Mouse (Mus musculus): ENCODE measurements around the gene Adgre5. TPM values are rescaled to one million over a fixed set of nuclear protein-coding genes. Genes with fewer than 3 reads are reported as not detected.

Gene Adgre5
- polyA plus RNA-seq, 1 experiment from 2014 or later, result 13.4 TPM

- 45% methylated on average over 3 of the region's 3 CpGs for WGBS
- no peaks in the 10 kb centered on the region for H3K36me3 ChIP-seq
- no peak overlapping the region for H3K4me3 ChIP-seq
- H3K27ac ChIP-seq (replicated peaks), result no peak overlapping the region
- ATAC-seq (ENCODE audit: low FRiP score, low read depth), result no peak
- H3K9ac ChIP-seq, result no peak overlapping the region
- no peaks in the 10 kb centered on the region; the same call in 1 of the 2 replicates for H3K27me3 ChIP-seq
- peaks cover 11% of the 10 kb centered on the region for H3K4me1 ChIP-seq (replicated peaks)
- no peaks in the 10 kb centered on the region for H3K9me3 ChIP-seq
- H3K4me2 ChIP-seq, result no peak overlapping the region
These were observed 7.6 kb upstream of the Adgre5 start for GRCm38 (mm10) chr8:83748708-83749107.

GRCm38 (mm10) chr8:83747661-83748346, 6.7 kb upstream of the Adgre5 start:
- no peaks in the 10 kb centered on the region for H3K36me3 ChIP-seq
- peak overlapping the region; percentile 38 for H3K4me3 ChIP-seq
- H3K4me1 ChIP-seq (replicated peaks), result peaks cover 11% of the 10 kb centered on the region
- WGBS, result 2% methylated on average over 26 of the region's 28 CpGs
- peak overlapping the region; percentile 82 for H3K4me2 ChIP-seq
- no peak overlapping the region for H3K27ac ChIP-seq (replicated peaks)
- ATAC-seq (ENCODE audit: low FRiP score, low read depth), result peak; percentile 85
- H3K9ac ChIP-seq, result peak overlapping the region; percentile 57
- no peaks in the 10 kb centered on the region for H3K9me3 ChIP-seq
- no peaks in the 10 kb centered on the region; the same call in 1 of the 2 replicates for H3K27me3 ChIP-seq

GRCm38 (mm10) chr8:83744070-83744469, 2.9 kb upstream of the Adgre5 start:
- 86% methylated on average over 4 of the region's 4 CpGs for WGBS
- no peaks in the 10 kb centered on the region for H3K9me3 ChIP-seq
- no peak for ATAC-seq (ENCODE audit: low FRiP score, low read depth)
- H3K27ac ChIP-seq (replicated peaks), result no peak overlapping the region
- H3K4me3 ChIP-seq, result no peak overlapping the region
- H3K36me3 ChIP-seq, result no peaks in the 10 kb centered on the region
- no peak overlapping the region for H3K9ac ChIP-seq
- H3K4me1 ChIP-seq (replicated peaks), result peaks cover 17% of the 10 kb centered on the region
- H3K4me2 ChIP-seq, result no peak overlapping the region
- H3K27me3 ChIP-seq, result peaks cover 32% of the 10 kb centered on the region

DNA sequence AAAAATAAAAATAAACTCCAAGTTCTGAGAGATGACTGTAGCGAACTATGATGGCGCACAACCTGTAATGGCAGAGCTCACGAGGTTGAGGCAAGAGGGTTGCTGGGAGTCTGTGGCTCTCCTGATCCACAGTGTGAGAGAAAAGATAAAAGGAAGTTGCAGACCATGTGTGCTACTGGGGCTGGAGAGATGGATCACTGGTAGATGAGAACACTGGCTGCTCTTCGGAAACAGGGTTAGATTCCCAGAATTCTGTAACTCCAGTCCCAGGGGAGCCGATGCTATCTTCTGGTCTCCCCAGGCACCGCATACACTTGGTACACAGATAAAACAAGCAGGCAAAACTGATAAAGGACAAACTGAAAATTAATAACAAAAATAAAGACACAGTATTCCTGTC, 1.8 kb upstream of the Adgre5 start:
- Histone ChIP-seq H3K36me3 (no peaks in the 10 kb centered on the region), H3K4me1 (replicated peaks) (peaks cover 14% of the 10 kb centered on the region), H3K27ac (replicated peaks) (no peak overlapping the region), H3K9me3 (no peaks in the 10 kb centered on the region), H3K4me2 (no peak overlapping the region), H3K4me3 (no peak overlapping the region), H3K9ac (no peak overlapping the region), H3K27me3 (peaks cover 32% of the 10 kb centered on the region)
- WGBS, result 89% methylated on average over 6 of the region's 6 CpGs
- no peak for ATAC-seq (ENCODE audit: low FRiP score, low read depth)

DNA sequence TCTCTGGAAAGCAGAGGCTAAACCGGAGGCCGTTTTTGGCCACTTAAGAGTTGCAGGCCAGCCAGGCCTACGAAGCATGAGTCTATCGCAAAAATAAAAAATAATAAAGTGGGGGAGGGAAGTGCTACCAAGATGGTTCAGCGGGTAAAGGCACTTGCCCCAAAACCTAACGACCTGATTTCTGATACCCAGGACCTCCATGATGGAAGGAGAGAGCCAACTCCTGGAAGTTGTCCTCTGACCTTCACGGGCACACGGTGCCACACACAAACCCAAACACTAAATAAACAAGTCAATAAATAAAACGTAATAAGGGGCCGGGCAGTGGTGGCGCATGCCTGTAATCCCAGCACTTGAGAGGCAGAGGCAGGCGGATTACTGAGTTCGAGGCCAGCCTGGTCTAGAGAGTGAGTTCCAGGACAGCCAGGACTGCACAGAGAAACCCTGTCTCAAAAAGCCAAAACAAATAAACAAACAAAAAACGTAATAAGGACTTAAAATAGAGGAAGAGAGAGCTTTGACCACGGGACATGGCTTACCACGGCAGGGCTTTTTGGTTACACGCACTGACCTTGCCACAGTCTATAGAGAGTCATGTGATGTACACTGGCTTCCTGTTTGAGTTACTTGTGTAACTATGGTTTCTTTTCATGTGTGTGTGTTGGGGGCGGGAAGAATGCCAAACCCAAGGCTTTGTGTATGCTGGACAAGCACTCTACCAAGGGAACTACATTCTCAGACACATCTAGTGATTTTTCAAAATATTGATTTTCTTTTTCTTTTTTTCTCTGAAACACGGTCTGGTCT, 926 bp upstream of the Adgre5 start:
- Histone ChIP-seq H3K9me3 (no peaks in the 10 kb centered on the region), H3K4me3 (peak overlapping the region; percentile 41; the same call in 1 of the 2 replicates), H3K27ac (replicated peaks) (peak overlapping the region; percentile 12; the same call in 1 of the 2 replicates), H3K27me3 (peaks cover 32% of the 10 kb centered on the region), H3K4me2 (peak overlapping the region; percentile 81), H3K36me3 (no peaks in the 10 kb centered on the region), H3K4me1 (replicated peaks) (peaks cover 6% of the 10 kb centered on the region), H3K9ac (no peak overlapping the region)
- WGBS, result 79% methylated on average over 19 of the region's 19 CpGs
- no peak for ATAC-seq (ENCODE audit: low FRiP score, low read depth)

- Histone ChIP-seq H3K4me3 (peak overlapping the region; percentile 41), H3K4me1 (replicated peaks) (peaks cover 6% of the 10 kb centered on the region), H3K9ac (peak overlapping the region; percentile 44), H3K27ac (replicated peaks) (peak overlapping the region; percentile 18; the same call in 1 of the 2 replicates), H3K4me2 (peak overlapping the region; percentile 81), H3K9me3 (no peaks in the 10 kb centered on the region), H3K27me3 (peaks cover 32% of the 10 kb centered on the region), H3K36me3 (no peaks in the 10 kb centered on the region)
- WGBS, result 9% methylated on average over 3 of the region's 3 CpGs
- no peak for ATAC-seq (ENCODE audit: low FRiP score, low read depth)
These were observed 545 bp downstream of the Adgre5 start for GRCm38 (mm10) chr8:83740586-83740975.

- no peak overlapping the region for H3K9ac ChIP-seq
- H3K9me3 ChIP-seq, result no peaks in the 10 kb centered on the region
- no peak overlapping the region for H3K27ac ChIP-seq (replicated peaks)
- 40% methylated on average over 8 of the region's 8 CpGs for WGBS
- H3K27me3 ChIP-seq, result peaks cover 32% of the 10 kb centered on the region
- no peaks in the 10 kb centered on the region for H3K36me3 ChIP-seq
- H3K4me3 ChIP-seq, result no peak overlapping the region
- ATAC-seq (ENCODE audit: low FRiP score, low read depth), result no peak
- H3K4me2 ChIP-seq, result peak overlapping the region; percentile 81
- H3K4me1 ChIP-seq (replicated peaks), result peaks cover 6% of the 10 kb centered on the region
These were observed 1.2 kb downstream of the Adgre5 start for GRCm38 (mm10) chr8:83739711-83740468.

DNA sequence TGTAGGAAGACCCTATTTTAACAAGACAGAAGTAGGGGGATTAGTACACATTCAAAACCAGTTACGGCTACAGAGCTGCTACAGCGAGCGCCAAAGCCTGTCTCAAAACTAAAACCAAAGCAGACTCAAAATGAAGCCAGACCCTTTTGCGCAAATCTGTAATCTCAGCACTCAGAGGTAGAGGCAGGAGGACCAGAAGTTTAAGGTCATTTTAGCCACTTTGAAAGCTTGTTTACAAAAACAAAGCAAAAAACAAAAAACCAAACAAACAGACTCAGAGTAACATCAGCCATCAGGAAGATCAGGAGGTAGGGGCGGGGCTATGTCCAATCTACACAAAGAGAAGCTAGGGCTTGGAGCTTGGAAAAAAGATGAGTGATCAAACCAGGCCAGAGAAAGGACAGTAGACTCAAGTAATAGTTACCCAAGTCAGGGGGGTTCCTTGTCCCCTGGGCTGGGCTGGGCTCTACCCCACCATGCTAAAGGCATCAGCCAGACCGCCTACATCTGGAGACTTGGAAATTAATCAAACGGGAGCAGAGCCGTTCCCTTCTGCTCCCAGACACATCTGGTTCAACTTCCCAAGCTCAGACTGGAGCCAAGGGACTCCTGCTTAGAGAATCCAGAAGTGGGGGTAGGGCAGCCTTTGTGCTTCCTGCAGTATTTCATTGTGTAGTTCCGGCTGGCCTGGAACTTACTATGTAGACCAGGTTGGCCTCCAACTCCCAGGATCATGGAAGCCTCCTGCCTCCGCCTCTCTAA, 2.0 kb downstream of the Adgre5 start:
- Histone ChIP-seq H3K9ac (no peak overlapping the region), H3K27ac (replicated peaks) (no peak overlapping the region), H3K27me3 (peaks cover 32% of the 10 kb centered on the region), H3K4me1 (replicated peaks) (peaks cover 6% of the 10 kb centered on the region), H3K36me3 (no peaks in the 10 kb centered on the region), H3K4me2 (peak overlapping the region; percentile 81), H3K4me3 (no peak overlapping the region), H3K9me3 (no peaks in the 10 kb centered on the region)
- ATAC-seq (ENCODE audit: low FRiP score, low read depth), result no peak
- WGBS, result 76% methylated on average over 10 of the region's 10 CpGs

- no peaks in the 10 kb centered on the region for H3K9me3 ChIP-seq
- no peak overlapping the region for H3K9ac ChIP-seq
- no peak overlapping the region for H3K4me3 ChIP-seq
- peaks cover 6% of the 10 kb centered on the region for H3K4me1 ChIP-seq (replicated peaks)
- no peak for ATAC-seq (ENCODE audit: low FRiP score, low read depth)
- 0 out of 2 replicates have a peak overlapping the region, but pooled peaks have one; percentile 1 for H3K4me2 ChIP-seq
- 73% methylated on average over 4 of the region's 4 CpGs for WGBS
- H3K27ac ChIP-seq (replicated peaks), result no peak overlapping the region
- H3K36me3 ChIP-seq, result no peaks in the 10 kb centered on the region
- H3K27me3 ChIP-seq, result peaks cover 32% of the 10 kb centered on the region
These were observed 3.1 kb downstream of the Adgre5 start for GRCm38 (mm10) chr8:83737852-83738562.

GRCm38 (mm10) chr8:83737346-83737745, 3.8 kb downstream of the Adgre5 start:
- no peak overlapping the region for H3K4me3 ChIP-seq
- peaks cover 6% of the 10 kb centered on the region for H3K4me1 ChIP-seq (replicated peaks)
- WGBS, result 85% methylated on average over 4 of the region's 4 CpGs
- peaks cover 29% of the 10 kb centered on the region for H3K27me3 ChIP-seq
- H3K36me3 ChIP-seq, result no peaks in the 10 kb centered on the region
- H3K4me2 ChIP-seq, result 0 out of 2 replicates have a peak overlapping the region, but pooled peaks have one; percentile 1
- H3K9ac ChIP-seq, result no peak overlapping the region
- H3K9me3 ChIP-seq, result no peaks in the 10 kb centered on the region
- no peak for ATAC-seq (ENCODE audit: low FRiP score, low read depth)
- H3K27ac ChIP-seq (replicated peaks), result no peak overlapping the region

DNA sequence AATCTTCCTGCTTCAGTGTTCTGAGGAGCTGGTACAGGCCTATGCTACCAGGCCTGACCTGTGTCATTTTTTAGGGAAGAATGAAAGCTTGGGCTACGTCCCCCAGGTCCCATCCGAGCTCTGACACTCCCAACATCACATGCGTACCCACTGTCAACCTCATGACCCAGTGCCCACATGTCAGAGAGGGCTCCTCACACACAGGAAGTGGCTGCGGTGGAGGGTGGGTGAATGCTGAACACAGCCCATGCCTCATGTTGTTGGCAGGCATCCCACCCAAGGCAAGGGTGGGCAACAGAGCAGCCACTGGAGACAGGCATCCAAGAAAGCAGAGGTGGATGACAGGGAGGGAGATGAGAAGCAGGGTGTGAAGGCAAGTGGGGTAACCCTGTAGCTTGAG, 4.4 kb downstream of the Adgre5 start:
- ATAC-seq (ENCODE audit: low FRiP score, low read depth), result no peak
- 91% methylated on average over 4 of the region's 4 CpGs for WGBS
- H3K9ac ChIP-seq, result no peak overlapping the region

More for the DNA sequence above, 4.4 kb downstream of the Adgre5 start:
- Histone ChIP-seq H3K9me3 (no peaks in the 10 kb centered on the region), H3K4me1 (replicated peaks) (peaks cover 6% of the 10 kb centered on the region), H3K4me2 (no peak overlapping the region), H3K27ac (replicated peaks) (no peak overlapping the region), H3K4me3 (no peak overlapping the region), H3K27me3 (peaks cover 24% of the 10 kb centered on the region), H3K36me3 (no peaks in the 10 kb centered on the region)
